Mouse (Mus musculus) stomach, postnatal 0 days (tissue): ENCODE measurements around the gene Hoxc6. TPM values are rescaled to one million over a fixed set of nuclear protein-coding genes. Genes with fewer than 3 reads are reported as not detected.

ENCODE experiments used
- ATAC-seq: fragments of 200-750 bp; cut with Nextera tagmentation; 2 replicates; pipeline ENCODE4 v1.8.0; 2017; ENCODE audit not compliant: low FRiP score, low TSS enrichment
- DNase-seq: peaks from one replicate; pipeline ENCODE4 v3.0.0-alpha.2; 2016; ENCODE audit warnings: low spot score
- H3K27ac ChIP-seq: fragments of 300-500 bp; sonication (generic); replicated peaks from 2 replicates; pipeline ENCODE4 v1.5.1; 2014; ENCODE audit warnings: mild to moderate bottlenecking, control low read depth
- H3K27me3 ChIP-seq: fragments of 300-500 bp; sonication (generic); 2 replicates; pipeline ENCODE4 v1.6.1; 2014; ENCODE audit warnings: low read length; ENCODE audit not compliant: control insufficient read depth, insufficient read depth
- H3K36me3 ChIP-seq: fragments of 300-500 bp; sonication (generic); 2 replicates; pipeline ENCODE4 v1.6.1; 2014; ENCODE audit warnings: low read length, mixed read lengths; ENCODE audit not compliant: control insufficient read depth, insufficient read depth
- H3K4me1 ChIP-seq: fragments of 300-500 bp; sonication (generic); replicated peaks from 2 replicates; pipeline ENCODE4 v1.6.1; 2014; ENCODE audit warnings: antibody characterized with exemption; ENCODE audit not compliant: control insufficient read depth, insufficient read depth
- H3K4me2 ChIP-seq: fragments of 300-500 bp; sonication (generic); replicated peaks from 2 replicates; pipeline ENCODE4 v1.6.1; 2014; ENCODE audit warnings: low read depth, mild to moderate bottlenecking, control low read depth, moderate library complexity
- H3K4me3 ChIP-seq: fragments of 300-500 bp; sonication (generic); 2 replicates; pipeline ENCODE4 v1.5.1; 2014; ENCODE audit warnings: low read depth, low read length, control low read depth
- H3K9ac ChIP-seq: fragments of 300-500 bp; sonication (generic); 2 replicates; pipeline ENCODE4 v1.6.1; 2014; ENCODE audit warnings: mild to moderate bottlenecking, low read length, control low read depth, mixed read lengths
- H3K9me3 ChIP-seq: fragments of 300-500 bp; sonication (generic); 2 replicates; pipeline ENCODE4 v1.6.1; 2016; ENCODE audit warnings: low read length; ENCODE audit not compliant: control insufficient read depth
- CTCF ChIP-seq: IDR thresholded peaks from 2 replicates; pipeline ENCODE4 v1.5.1; 2016; ENCODE audit warnings: antibody characterized with exemption, low read depth, mild to moderate bottlenecking, moderate library complexity
- EP300 ChIP-seq: optimal IDR thresholded peaks from 2 replicates; pipeline ENCODE3; 2016; ENCODE audit warnings: antibody characterized with exemption
- WGBS: fragments of 180-500 bp; shearing (Covaris S2); extraction: QIAGEN DNeasy Blood & Tissue Kit; methylation state at CpG from one replicate; pipeline ENCODE4 v1.1.7; 2014; 5-methylcytosine and 5-hydroxymethylcytosine counted together
- polyA plus RNA-seq: library from polyadenylated mRNA; unstranded; fragments of >200 nt; fragmentation: Nextera tagmentation; extraction: Ambion mirVana; gene quantifications from 2 replicates; pipeline ENCODE4 v1.2.1, GENCODE M21; 2015

Hoxc6 gene
- polyA plus RNA-seq, 1 experiment from 2014 or later: 4.9 TPM

GRCm38 (mm10) chr15:102991782-102992181 is 6.3 kb upstream of the Hoxc6 start:
- Histone ChIP-seq H3K4me1 (no peaks in the 10 kb centered on the region), H3K9ac (no peak overlapping the region), H3K9me3 (no peaks in the 10 kb centered on the region), H3K4me3 (peak overlapping the region; percentile 41), H3K27ac (no peak overlapping the region), H3K27me3 (peaks cover 28% of the 10 kb centered on the region), H3K36me3 (no peaks in the 10 kb centered on the region), H3K4me2 (peak overlapping the region; percentile 46)
- WGBS: 11% methylated on average over 7 of the region's 7 CpGs
- no peak for TF ChIP-seq EP300
- no peak for TF ChIP-seq CTCF
- ATAC-seq (no peak), DNase-seq (no peak)

GRCm38 (mm10) chr15:102992206-102992605 is 5.9 kb upstream of the Hoxc6 start:
- Histone ChIP-seq H3K4me3 (peak overlapping the region; percentile 41; the same call in 1 of the 2 replicates), H3K9ac (peak overlapping the region; percentile 31; the same call in 1 of the 2 replicates), H3K9me3 (no peaks in the 10 kb centered on the region), H3K27me3 (peaks cover 26% of the 10 kb centered on the region), H3K4me2 (peak overlapping the region; percentile 46), H3K4me1 (no peaks in the 10 kb centered on the region), H3K27ac (0 out of 2 replicates have a peak overlapping the region, but pooled peaks have one; percentile 2), H3K36me3 (no peaks in the 10 kb centered on the region)
- TF ChIP-seq CTCF (no peak), EP300 (no peak)
- no peak for DNase-seq
- WGBS: 10% methylated on average over 11 of the region's 11 CpGs
- no peak for ATAC-seq

- H3K4me2 ChIP-seq: no peak overlapping the region; the same call in 1 of the 2 replicates
- no peaks in the 10 kb centered on the region for H3K36me3 ChIP-seq
- TF ChIP-seq CTCF (no peak), EP300 (no peak)
- H3K27me3 ChIP-seq: peaks cover 26% of the 10 kb centered on the region
- whole genome bisulfite sequencing: 9% methylated on average over 3 of the region's 3 CpGs
- no peak for DNase-seq
- H3K4me1 ChIP-seq: no peaks in the 10 kb centered on the region
- H3K27ac ChIP-seq: no peak overlapping the region
- no peak overlapping the region for H3K9ac ChIP-seq
- no peaks in the 10 kb centered on the region for H3K9me3 ChIP-seq
- H3K4me3 ChIP-seq: 0 out of 2 replicates have a peak overlapping the region, but pooled peaks have one; percentile 2
- ATAC-seq: no peak
These were observed 5.2 kb upstream of the Hoxc6 start for GRCm38 (mm10) chr15:102992863-102993262.

- DNase-seq (no peak), ATAC-seq (no peak)
- no peak overlapping the region for H3K4me2 ChIP-seq
- no peak overlapping the region for H3K4me3 ChIP-seq
- TF ChIP-seq EP300: no peak
- TF ChIP-seq CTCF: no peak
- 0 out of 2 replicates have a peak, but pooled peaks cover 2% of the 10 kb centered on the region for H3K4me1 ChIP-seq
- peaks cover 15% of the 10 kb centered on the region; the same call in 1 of the 2 replicates for H3K27me3 ChIP-seq
- H3K27ac ChIP-seq: no peak overlapping the region
- no peak overlapping the region for H3K9ac ChIP-seq
- no peaks in the 10 kb centered on the region for H3K36me3 ChIP-seq
- WGBS: 19% methylated on average over 9 of the region's 9 CpGs
- no peaks in the 10 kb centered on the region for H3K9me3 ChIP-seq
These were observed 1.5 kb upstream of the Hoxc6 start for GRCm38 (mm10) chr15:102996548-102996947.

GRCm38 (mm10) chr15:102997431-102997830 is 626 bp upstream of the Hoxc6 start:
- no peaks in the 10 kb centered on the region for H3K9me3 ChIP-seq
- no peak overlapping the region for H3K9ac ChIP-seq
- H3K4me2 ChIP-seq: peak overlapping the region; percentile 34; the same call in 1 of the 2 replicates
- no peak for ATAC-seq
- no peak overlapping the region for H3K27ac ChIP-seq
- no peak for DNase-seq
- no peaks in the 10 kb centered on the region for H3K36me3 ChIP-seq
- TF ChIP-seq EP300 (no peak), CTCF (no peak)
- H3K27me3 ChIP-seq: peaks cover 15% of the 10 kb centered on the region; the same call in 1 of the 2 replicates
- peak overlapping the region; percentile 45; the same call in 1 of the 2 replicates for H3K4me3 ChIP-seq
- H3K4me1 ChIP-seq: 0 out of 2 replicates have a peak, but pooled peaks cover 2% of the 10 kb centered on the region
- 6% methylated on average over 3 of the region's 3 CpGs for WGBS

GRCm38 (mm10) chr15:102998608-102999182 is 638 bp downstream of the Hoxc6 start:
- H3K27me3 ChIP-seq: peaks cover 15% of the 10 kb centered on the region; the same call in 1 of the 2 replicates
- H3K27ac ChIP-seq: peak overlapping the region; percentile 78
- 0 out of 2 replicates have a peak, but pooled peaks cover 2% of the 10 kb centered on the region for H3K4me1 ChIP-seq
- DNase-seq: no peak
- H3K36me3 ChIP-seq: no peaks in the 10 kb centered on the region
- H3K9ac ChIP-seq: peak overlapping the region; percentile 61
- no peaks in the 10 kb centered on the region for H3K9me3 ChIP-seq
- peak overlapping the region; percentile 80 for H3K4me2 ChIP-seq
- H3K4me3 ChIP-seq: peak overlapping the region; percentile 45
- ATAC-seq: no peak
- 3% methylated on average over 19 of the region's 19 CpGs for WGBS
- TF ChIP-seq CTCF: no peak
- no peak for TF ChIP-seq EP300
